Mouse (Mus musculus) intestine, embryonic 16.5 days (tissue): ENCODE measurements around the gene Cdhr3. TPM values are rescaled to one million over a fixed set of nuclear protein-coding genes. Genes with fewer than 3 reads are reported as not detected.

ENCODE experiments used
- microRNA-seq: library from miRNA; unstranded; fragments of <30 nt; microRNA quantifications from one replicate; pipeline ENCODE4, GENCODE M21; 2016
- polyA plus RNA-seq: library from polyadenylated mRNA; unstranded; fragments of >200 nt; fragmentation: Nextera tagmentation; extraction: Ambion mirVana; gene quantifications from 2 replicates; pipeline ENCODE4 v1.2.1, GENCODE M21; 2015

Cdhr3 gene
- polyA plus RNA-seq, 1 experiment from 2014 or later, result 0.04 TPM

Small RNA genes within 50 kb of the gene (microRNA-seq; reads per million reads assigned to microRNA genes)
- not detected for gene Gm22904

Other genes with a start within 250 kb of the Cdhr3 start
- 168 and 172 TPM in 2 replicates for gene Sypl, start 139.0 kb downstream of the Cdhr3 start, polyA plus RNA-seq
- gene Atxn7l1, start 54.8 kb upstream of the Cdhr3 start, polyA plus RNA-seq, result 12.9 and 14.5 TPM in 2 replicates